Mouse (Mus musculus) gastrocnemius, adult 2 months (tissue): ENCODE data around the gene Gsdma3. TPM values are rescaled to one million over a fixed set of nuclear protein-coding genes. Genes with fewer than 3 reads are reported as not detected.
A peak's percentile ranks its signal among the peaks of the same experiment; 100 is the strongest.

Source experiments
- DNase-seq: peaks from one replicate; pipeline ENCODE4 v3.0.0; 2022
- H3K27ac ChIP-seq: fragments of 200-600 bp; 2 replicates; pipeline ENCODE4 v1.8.1; 2022; ENCODE audit warnings: mild to moderate bottlenecking
- H3K4me3 ChIP-seq: fragments of 200-600 bp; 2 replicates; pipeline ENCODE4 v1.8.1; 2022; ENCODE audit warnings: mild to moderate bottlenecking, moderate library complexity
- CTCF ChIP-seq: fragments of 200-600 bp; IDR thresholded peaks from 2 replicates; pipeline ENCODE4 v1.8.1; 2022; ENCODE audit warnings: antibody characterized with exemption, mild to moderate bottlenecking, moderate library complexity
- intact Hi-C: fragments of 180-260 bp; cut with DNase I; formaldehyde crosslinking; loops from one replicate; pipeline ENCODE4 v1.15.1; 2025
- total RNA-seq, 2 experiments: library from RNA; stranded (reverse); gene quantifications; 2 replicates each; pipeline ENCODE4 v1.2.3; 2021

Gsdma3 gene
- total RNA-seq, 2 experiments from 2014 or later: 17.7 to 28.8 TPM

DNA sequence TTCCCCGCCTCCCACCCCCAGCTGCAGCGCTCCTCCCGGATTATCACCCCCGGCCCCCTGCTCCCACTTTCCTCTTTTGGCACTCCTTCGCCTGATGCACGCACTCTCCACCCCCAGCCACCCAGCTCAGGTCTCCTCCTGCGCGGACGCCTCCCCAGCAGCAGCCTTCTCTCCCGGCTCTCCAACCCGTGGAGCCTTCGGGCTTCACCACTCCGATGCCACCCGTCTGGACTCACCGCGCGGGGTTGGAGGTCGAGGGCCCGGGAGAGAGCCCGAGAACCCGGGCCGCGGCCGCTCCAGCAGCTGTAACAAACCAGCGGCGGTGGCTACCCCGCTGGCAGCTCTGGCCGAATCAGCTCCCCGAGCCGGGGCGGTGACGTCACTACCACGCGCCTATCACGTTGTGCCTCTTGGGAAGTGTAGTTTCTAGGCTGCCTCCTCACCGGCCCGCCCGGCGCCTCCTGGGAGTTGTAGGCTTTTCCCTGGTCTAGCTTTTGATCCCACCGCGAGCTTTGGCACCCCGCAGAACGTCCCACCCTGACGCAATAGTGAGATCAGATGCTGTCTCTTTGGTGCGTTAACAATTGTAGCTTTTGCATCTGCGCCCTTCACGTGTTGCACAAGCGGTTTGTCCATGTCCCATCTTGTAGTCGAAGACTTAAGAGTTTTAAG lies 39.1 kb upstream of the Gsdma3 start, which contains the start of gene Ormdl3:
Ormdl3 (minus strand) TSS at position 477 of the 672 bp plus-strand sequence.
- TF ChIP-seq CTCF: no peak
- intact Hi-C loops: loop anchor here (5.0 kb wide), 1 partner anchor 35 kb away; the partner anchor contains the start of gene Zpbp2
- H3K4me3 ChIP-seq: peak within 1 kb of the TSS; percentile 82
- DNase-seq: peak; percentile 99
- peak within 1 kb of the TSS; percentile 94 for H3K27ac ChIP-seq

DNA sequence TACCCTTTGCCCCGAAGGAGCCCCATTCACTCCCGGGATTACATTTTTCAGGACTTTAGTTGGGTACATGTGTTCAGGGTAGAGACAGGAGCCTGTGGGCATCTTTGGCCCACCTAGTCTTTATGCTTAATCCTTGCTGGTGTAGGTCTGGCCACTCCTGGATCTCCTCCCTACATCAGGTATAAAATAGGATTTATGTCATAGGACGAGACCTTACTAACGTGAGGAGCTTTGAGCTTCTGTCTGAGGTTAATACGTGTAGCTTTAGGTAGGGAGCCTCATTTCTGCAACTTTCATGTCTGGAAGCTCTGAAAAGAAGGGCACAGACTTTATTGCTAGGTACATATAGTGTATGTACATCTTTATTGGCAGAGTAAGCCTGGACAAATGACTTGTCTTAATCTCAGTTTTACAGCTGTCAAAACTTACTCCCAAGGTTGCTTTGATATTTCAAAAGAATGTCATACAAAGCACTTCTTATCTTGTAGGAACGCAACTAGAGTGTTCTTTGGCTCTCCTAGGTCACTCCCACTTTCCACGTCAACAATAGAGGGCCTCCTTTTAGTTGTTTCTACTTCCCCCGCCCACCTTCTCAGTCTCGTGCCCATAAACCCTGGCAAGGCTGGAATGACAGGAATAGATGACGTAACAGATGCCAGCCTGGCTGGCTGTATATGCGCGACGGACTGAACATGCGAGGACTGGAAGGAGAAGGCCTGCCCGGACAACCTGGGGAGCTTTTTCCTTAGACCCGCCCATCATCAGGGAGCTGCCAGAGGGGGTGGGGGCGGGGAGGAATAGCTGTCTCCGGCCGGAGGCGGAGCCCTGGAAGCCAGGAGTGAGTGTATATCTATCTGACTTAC lies 38.2 kb upstream of the Gsdma3 start:
- TF ChIP-seq CTCF: no peak
- Histone ChIP-seq H3K4me3 (peak overlapping the region; percentile 82), H3K27ac (peak overlapping the region; percentile 94)
- peak; percentile 76 for DNase-seq
- intact Hi-C loops: loop anchor here (5.0 kb wide), 1 partner anchor 36 kb away; the partner anchor contains the start of gene Zpbp2

DNA sequence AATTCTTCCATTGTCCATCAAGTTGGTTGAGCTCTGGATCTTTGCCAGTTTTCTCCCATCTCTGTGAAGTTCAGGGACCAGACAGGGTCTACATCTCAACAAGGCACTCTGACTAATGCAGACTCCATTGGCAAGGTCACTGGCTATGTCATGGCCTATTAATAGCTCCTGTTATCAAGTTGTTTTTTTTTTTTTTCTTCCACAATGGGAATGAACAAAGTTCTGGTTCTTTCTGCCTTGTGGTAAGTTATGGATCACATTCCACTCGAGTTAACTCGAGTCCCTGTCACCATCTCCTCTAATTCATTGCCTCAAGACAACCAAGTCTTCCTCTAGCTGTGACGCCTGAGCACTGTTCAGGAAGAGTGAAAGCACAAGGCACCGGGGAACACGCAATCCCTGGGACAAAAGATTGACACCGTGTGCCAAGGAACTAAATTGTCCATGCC lies 37.3 kb upstream of the Gsdma3 start:
- peak overlapping the region; percentile 94; the same call in 1 of the 2 replicates for H3K27ac ChIP-seq
- intact Hi-C loops: loop anchor here (5.0 kb wide), 1 partner anchor 37 kb away; the partner anchor contains the start of gene Zpbp2
- H3K4me3 ChIP-seq: no peak overlapping the region
- no peak for DNase-seq
- TF ChIP-seq CTCF: no peak

DNA sequence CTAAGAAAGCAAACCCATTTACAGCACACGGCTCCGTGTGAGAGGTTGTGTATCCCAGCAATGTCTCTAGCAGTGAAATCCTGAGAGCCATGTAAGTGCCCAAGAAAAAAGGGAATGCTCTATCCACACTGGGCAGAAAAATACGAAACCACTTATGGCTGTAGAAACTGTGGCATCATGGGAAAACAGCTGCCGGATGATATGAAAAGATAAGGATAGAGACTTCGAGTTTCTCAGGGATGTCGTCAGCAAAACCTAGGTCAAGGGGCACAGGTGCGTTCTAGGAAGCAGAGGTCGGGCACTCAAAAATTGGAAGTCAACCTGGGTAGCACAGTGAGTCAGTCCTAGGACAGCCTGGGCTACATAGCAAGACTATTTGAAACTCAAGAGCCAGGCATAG lies 36.9 kb upstream of the Gsdma3 start:
- intact Hi-C loops: loop anchor here (5.0 kb wide), 1 partner anchor 37 kb away; the partner anchor contains the start of gene Zpbp2
- no peak for TF ChIP-seq CTCF
- Histone ChIP-seq H3K27ac (no peak overlapping the region), H3K4me3 (no peak overlapping the region)
- no peak for DNase-seq

DNA sequence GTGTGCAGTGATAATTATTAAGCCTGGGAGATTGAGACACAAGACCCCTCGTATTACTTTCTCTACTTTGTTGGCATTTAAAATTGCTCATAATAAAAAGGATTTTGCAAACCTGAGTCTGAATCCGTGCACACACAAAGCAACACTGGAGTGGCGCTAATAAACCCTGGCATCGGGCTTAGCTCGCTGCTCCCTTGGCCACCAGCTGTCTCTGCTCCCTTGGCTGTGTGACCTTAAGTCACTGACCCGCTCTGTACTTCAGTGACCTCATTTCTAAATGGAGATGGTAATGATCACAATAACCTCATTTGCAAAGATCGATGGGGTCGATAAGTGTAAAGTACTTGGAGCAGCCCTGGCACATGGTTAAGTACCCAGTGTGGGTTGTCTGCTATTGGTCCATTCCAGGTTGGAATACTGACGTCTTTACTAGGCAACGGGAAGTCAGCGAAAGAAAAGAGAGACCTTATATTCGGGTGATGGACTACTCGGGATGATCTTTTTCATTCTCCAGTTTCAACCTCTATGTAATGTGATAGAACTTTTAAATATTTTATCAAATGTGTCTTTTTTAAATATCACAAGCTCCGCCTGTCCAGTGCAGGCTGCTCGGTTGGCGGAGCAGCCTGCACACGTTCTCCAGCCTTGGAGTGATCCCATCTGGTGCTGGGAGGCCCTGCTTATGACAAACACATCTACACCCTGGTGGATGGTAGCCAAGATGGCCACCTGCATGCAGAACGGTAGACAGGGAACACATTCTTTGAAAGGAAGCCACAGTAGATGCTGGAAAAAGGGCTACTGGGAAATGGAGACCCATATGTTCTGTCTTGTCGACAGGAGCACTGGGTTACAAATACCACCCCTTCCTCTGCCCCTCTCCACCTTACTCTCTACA lies 35.4 kb upstream of the Gsdma3 start:
- intact Hi-C loops: loop anchor here (10.0 kb wide), 1 partner anchor 246 kb away; the partner anchor contains the start of gene Ppp1r1b
- Histone ChIP-seq H3K4me3 (no peak overlapping the region), H3K27ac (no peak overlapping the region)
- no peak for DNase-seq
- no peak for TF ChIP-seq CTCF

DNA sequence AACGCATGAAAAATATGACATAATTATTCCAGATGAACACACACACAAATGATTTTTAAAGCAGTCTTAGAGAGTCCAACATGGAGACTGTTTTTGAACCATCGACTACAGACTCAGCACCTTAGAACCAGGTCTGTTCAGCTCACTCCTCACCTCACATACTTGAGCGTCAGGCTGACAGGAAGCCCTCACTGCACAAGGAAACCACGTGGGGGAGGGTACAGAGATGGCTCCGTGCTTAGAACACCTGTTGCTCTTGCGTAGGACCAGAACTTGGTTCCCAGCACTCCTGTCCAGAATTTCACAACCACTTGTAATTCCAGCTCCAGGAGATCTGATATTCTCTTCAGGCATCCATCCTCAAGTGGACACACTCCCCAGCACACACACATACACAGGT lies 31.1 kb upstream of the Gsdma3 start:
- no peak overlapping the region for H3K4me3 ChIP-seq
- no peak for TF ChIP-seq CTCF
- no peak for DNase-seq
- H3K27ac ChIP-seq: no peak overlapping the region
- intact Hi-C loops: loop anchor here (2.0 to 10.0 kb wide), 2 partner anchors 38 to 250 kb away; partner anchors contain the start of gene Ppp1r1b

DNA sequence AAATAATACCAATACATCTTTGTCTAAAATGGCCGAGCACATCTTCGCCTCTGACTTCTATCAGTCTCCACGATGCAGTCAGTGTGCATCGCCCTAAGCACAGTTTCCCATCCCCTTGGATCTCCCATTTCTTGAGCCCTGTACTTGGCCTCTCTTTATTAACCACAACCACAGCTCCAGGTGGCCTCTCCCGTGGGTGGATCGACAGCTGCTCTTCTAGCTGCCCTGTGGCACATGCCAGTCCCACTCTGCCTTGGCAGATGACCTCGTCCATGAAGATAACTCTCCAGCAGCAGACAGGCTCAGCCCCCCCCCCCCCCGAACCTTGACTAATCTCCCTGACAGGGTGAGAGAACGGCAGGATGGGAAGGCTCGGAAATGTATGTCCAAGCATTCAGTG lies 30.7 kb upstream of the Gsdma3 start:
- intact Hi-C loops: loop anchor here (2.0 to 10.0 kb wide), 2 partner anchors 39 to 251 kb away; partner anchors contain the start of gene Ppp1r1b
- TF ChIP-seq CTCF: no peak
- Histone ChIP-seq H3K27ac (no peak overlapping the region), H3K4me3 (no peak overlapping the region)
- DNase-seq: no peak

DNA sequence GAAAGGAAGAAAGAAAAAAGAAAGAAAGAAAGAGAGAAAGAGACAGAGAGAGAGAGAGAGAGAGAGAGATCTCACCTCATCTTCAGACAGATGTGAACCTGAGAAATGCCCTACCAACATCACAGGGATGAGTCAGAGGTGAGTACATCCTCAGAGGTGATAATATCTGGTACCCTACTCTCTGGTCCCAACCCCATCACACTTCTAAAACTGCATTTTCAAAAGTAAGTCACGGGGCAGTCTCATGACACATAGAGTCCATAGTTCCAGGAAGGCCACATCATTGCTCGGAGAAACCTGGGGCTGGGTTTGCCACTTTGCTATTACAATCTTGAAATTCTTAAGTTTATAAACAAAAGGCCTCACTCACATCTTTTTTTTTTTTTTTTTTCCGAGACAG lies 30.2 kb upstream of the Gsdma3 start:
- intact Hi-C loops: loop anchor here (2.0 to 10.0 kb wide), 2 partner anchors 39 to 251 kb away; partner anchors contain the start of gene Ppp1r1b
- no peak for DNase-seq
- no peak overlapping the region for H3K4me3 ChIP-seq
- H3K27ac ChIP-seq: no peak overlapping the region
- TF ChIP-seq CTCF: no peak

DNA sequence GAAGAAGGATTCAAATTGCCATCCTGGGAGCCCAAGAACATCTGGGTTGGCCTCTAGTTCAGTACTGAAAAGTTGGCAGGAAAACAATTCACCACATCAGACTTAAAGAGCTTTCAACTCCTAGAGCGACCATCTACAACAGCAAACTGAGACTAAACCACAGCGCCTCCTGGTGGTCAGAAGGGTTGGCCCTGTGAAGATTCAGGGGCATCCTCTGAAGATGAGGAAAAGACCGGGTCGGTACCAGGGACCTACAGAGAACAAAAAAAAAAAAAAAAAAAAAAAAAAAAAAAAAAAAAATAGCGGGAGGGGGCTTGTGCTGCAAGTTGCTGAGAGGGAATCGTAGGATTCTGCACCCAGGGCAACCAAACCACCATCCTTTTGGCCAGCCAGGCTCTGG lies 28.8 kb upstream of the Gsdma3 start:
- DNase-seq: peak; percentile 56
- Histone ChIP-seq H3K4me3 (no peak overlapping the region), H3K27ac (no peak overlapping the region)
- peak; percentile 72 for TF ChIP-seq CTCF
- intact Hi-C loops: loop anchor here (10.0 kb wide), 1 partner anchor 253 kb away; the partner anchor contains the start of gene Ppp1r1b

DNA sequence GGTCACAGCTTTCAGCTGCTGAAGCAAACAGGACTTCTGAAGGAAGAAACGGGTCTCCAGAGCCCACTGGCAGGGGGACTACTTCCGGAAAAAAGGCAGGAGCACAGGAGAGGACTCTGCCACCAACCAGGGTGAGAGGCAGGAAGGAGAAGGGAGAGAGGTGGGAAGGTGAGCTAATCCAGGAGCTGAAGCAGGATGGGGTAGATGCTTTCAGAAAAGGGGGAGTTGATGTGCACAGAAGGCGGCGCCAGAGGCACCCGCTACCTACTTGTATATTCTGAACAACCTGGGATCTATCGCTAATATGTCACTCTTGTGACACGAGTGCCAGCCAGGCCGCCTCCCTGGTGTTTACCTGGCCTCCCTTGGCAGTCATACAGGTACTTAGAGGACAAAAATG lies 28.2 kb upstream of the Gsdma3 start, which contains the start of gene Lrrc3c:
Lrrc3c (plus strand) TSS at position 301 of the 400 bp plus-strand sequence.
- TF ChIP-seq CTCF: no peak
- no peak within 1 kb of the TSS; the same call in 1 of the 2 replicates for H3K4me3 ChIP-seq
- DNase-seq: no peak
- H3K27ac ChIP-seq: no peak within 1 kb of the TSS
- intact Hi-C loops: loop anchor here (10.0 kb wide), 1 partner anchor 253 kb away; the partner anchor contains the start of gene Ppp1r1b

DNA sequence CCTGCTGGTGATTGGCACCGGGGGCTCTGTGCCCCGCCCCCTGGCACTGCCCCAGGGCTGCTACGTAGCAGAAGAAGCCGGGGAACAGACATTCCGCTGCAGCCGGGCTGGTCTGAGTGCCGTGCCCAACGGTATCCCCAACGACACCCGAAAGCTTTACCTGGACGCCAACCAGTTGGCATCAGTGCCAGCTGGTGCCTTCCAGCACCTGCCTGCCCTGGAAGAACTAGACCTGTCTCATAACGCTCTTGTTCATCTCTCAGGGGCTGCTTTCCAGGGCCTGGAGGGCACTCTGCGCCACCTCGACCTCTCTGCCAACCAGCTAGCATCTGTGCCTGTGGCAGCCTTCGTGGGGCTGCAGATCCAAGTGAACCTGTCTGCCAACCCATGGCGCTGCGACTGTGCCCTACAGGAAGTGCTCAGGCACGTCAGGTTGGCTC lies 27.3 kb upstream of the Gsdma3 start:
- H3K27ac ChIP-seq: no peak overlapping the region
- intact Hi-C loops: loop anchor here (10.0 kb wide), 1 partner anchor 254 kb away; the partner anchor contains the start of gene Ppp1r1b
- no peak for TF ChIP-seq CTCF
- no peak for DNase-seq
- H3K4me3 ChIP-seq: no peak overlapping the region; the same call in 1 of the 2 replicates
